Mouse (Mus musculus): ENCODE results near the gene Hsf3.
"Not testable (repeated sequence)": the region's sequence is repeated elsewhere in the genome, so short reads cannot be mapped to it uniquely, and the experiment has no call there.

Gene Hsf3

GRCm38 (mm10) chrX:96456201-96456963, at the start of gene Hsf3:
Hsf3 (minus strand) TSS chrX:96456294.
- no peak for DNase-seq (ENCODE audit: low spot score)

GRCm38 (mm10) chrX:96501580-96501979, 45.5 kb upstream of the Hsf3 start:
- no peak for DNase-seq (ENCODE audit: low spot score)

- DNase-seq (ENCODE audit: low spot score) = no peak
Measured at GRCm38 (mm10) chrX:96455149-96455548, 945 bp downstream of the Hsf3 start, which contains the start of gene Heph. Heph (plus strand) TSS chrX:96455359.

GRCm38 (mm10) chrX:96419383-96419782, 36.7 kb downstream of the Hsf3 start:
- no peak for DNase-seq (ENCODE audit: low spot score)

GRCm38 (mm10) chrX:96417733-96418132, 38.4 kb downstream of the Hsf3 start:
- DNase-seq (ENCODE audit: low spot score) = no peak

- no peak for DNase-seq (ENCODE audit: low spot score)
Measured at GRCm38 (mm10) chrX:96416970-96417369, 39.1 kb downstream of the Hsf3 start.

- not testable (repeated sequence) for DNase-seq (ENCODE audit: low spot score)
Measured at GRCm38 (mm10) chrX:96415351-96415750, 40.7 kb downstream of the Hsf3 start.

GRCm38 (mm10) chrX:96339108-96339507, 117.0 kb downstream of the Hsf3 start:
- DNase-seq (ENCODE audit: low spot score) = no peak

- no peak for DNase-seq (ENCODE audit: low spot score)
Measured at GRCm38 (mm10) chrX:96329764-96330163, 126.3 kb downstream of the Hsf3 start.

- no peak for DNase-seq (ENCODE audit: low spot score)
Measured at GRCm38 (mm10) chrX:96293338-96293737, 162.8 kb downstream of the Hsf3 start, which contains the start of gene Vsig4. Vsig4 (minus strand) TSS chrX:96293438.

GRCm38 (mm10) chrX:96256509-96256908, 199.6 kb downstream of the Hsf3 start:
- no peak for DNase-seq (ENCODE audit: low spot score)

All from spleen, adult 12 weeks (tissue).